ENCODE assay signal across 29 mouse cellular contexts in the genomic region with DNA sequence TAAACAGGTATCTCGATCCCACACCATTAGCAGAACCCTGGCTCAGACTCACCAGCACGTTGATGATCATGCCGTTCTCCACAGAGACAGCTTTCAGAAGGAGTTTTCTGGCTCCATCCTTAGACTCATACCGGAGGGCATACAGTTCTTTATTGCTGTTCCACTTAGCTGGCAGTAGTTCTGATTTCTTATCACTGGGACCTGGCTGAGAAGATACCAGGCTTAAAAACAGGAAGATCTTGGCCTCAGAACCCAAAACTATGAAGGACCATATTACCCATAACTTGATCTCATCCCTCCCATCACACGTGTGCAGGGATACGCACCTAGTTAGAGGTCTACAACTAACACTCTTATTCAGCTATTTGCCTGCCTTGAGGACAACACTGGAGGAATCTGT. TPM values are rescaled to one million over a fixed set of nuclear protein-coding genes. Genes with fewer than 3 reads are reported as not detected.
"Had no signal": no experiment of that assay in that cellular context is flagged by ENCODE, and none has a peak within 500 bp of the region (broad histone marks: within the 10 kb centered on the region; RNA-seq: fewer than 3 reads in every experiment).

No protein-coding gene starts in this region.

- H3K9ac ChIP-seq: embryonic facial prominence, embryonic 12.5 days; embryonic facial prominence, embryonic 13.5 days; embryonic facial prominence, embryonic 15.5 days; forebrain, embryonic 12.5 days; forebrain, embryonic 13.5 days; forebrain, embryonic 15.5 days; forebrain, postnatal 0 days had no signal

- H3K27ac ChIP-seq: embryonic facial prominence, embryonic 10.5 days; embryonic facial prominence, embryonic 12.5 days; embryonic facial prominence, embryonic 13.5 days; embryonic facial prominence, embryonic 15.5 days; forebrain, embryonic 10.5 days; forebrain, embryonic 12.5 days; forebrain, embryonic 13.5 days; forebrain, embryonic 15.5 days; gastrocnemius, adult 2 months; heart, adult 2 months had no signal

- H3K4me2 ChIP-seq: embryonic facial prominence, embryonic 12.5 days; embryonic facial prominence, embryonic 13.5 days; embryonic facial prominence, embryonic 15.5 days; forebrain, embryonic 12.5 days; forebrain, embryonic 13.5 days; forebrain, embryonic 15.5 days had no signal

- H3K4me3 ChIP-seq: embryonic facial prominence, embryonic 10.5 days; embryonic facial prominence, embryonic 12.5 days; embryonic facial prominence, embryonic 13.5 days; embryonic facial prominence, embryonic 15.5 days; erythroblast, embryonic 14.5 days; forebrain, embryonic 10.5 days; forebrain, embryonic 12.5 days; forebrain, embryonic 13.5 days; forebrain, embryonic 15.5 days; gastrocnemius, adult 2 months; heart, adult 2 months had no signal

- H3K27me3 ChIP-seq: embryonic facial prominence, embryonic 12.5 days; embryonic facial prominence, embryonic 13.5 days; embryonic facial prominence, embryonic 15.5 days; forebrain, embryonic 12.5 days; forebrain, embryonic 13.5 days; forebrain, embryonic 15.5 days had no signal

- DNase-seq: cerebellum, adult 8-10 months; cerebellum, adult 9-10 months; cerebellum, adult 9-11 months; cerebellum, postnatal 10 days; cerebellum, postnatal 14 days; cerebellum, postnatal 25 days; cerebellum, postnatal 36 days; embryo, embryonic 11 days; forebrain, postnatal 0 days; gastrocnemius, adult 2 months; gastrocnemius, postnatal 10 days; gastrocnemius, postnatal 14 days; gastrocnemius, postnatal 25 days; gastrocnemius, postnatal 36 days; heart, adult 18-20 months; heart, adult 2 months had no signal

- ATAC-seq: forebrain, embryonic 13.5 days; forebrain, embryonic 14.5 days; forebrain, embryonic 15.5 days; forebrain, embryonic 16.5 days; forebrain, postnatal 0 days had no signal

- H3K9me3 ChIP-seq: embryonic facial prominence, embryonic 10.5 days; embryonic facial prominence, embryonic 12.5 days; embryonic facial prominence, embryonic 13.5 days; embryonic facial prominence, embryonic 15.5 days; forebrain, embryonic 10.5 days; forebrain, embryonic 12.5 days; forebrain, embryonic 13.5 days; forebrain, embryonic 15.5 days had no signal

RNA-seq across cellular contexts. Expression of gene Tmem74b, which starts 33.6 kb away (rescaled TPM):
- total RNA-seq: common myeloid progenitor, adult 5-6 weeks; granulocyte monocyte progenitor cell, adult 5-6 weeks had no signal
- polyA plus RNA-seq: erythroblast, embryonic 14.5 days had no signal
